Mouse (Mus musculus): ENCODE measurements around the gene Amy1.
"Not testable (repeated sequence)": the region's sequence is repeated elsewhere in the genome, so short reads cannot be mapped to it uniquely, and the experiment has no call there.

Gene Amy1

GRCm38 (mm10) chr3:113606599-113606998 is at the start of gene Amy1:
TSS of gene Amy1 (minus strand) at chr3:113606699.
- DNase-seq (ENCODE audit: low read depth): no peak

GRCm38 (mm10) chr3:113654335-113654734 is 47.8 kb upstream of the Amy1 start:
- DNase-seq (ENCODE audit: low read depth): peak; percentile 38

- DNase-seq (ENCODE audit: low read depth): peak; percentile 72
Observed at GRCm38 (mm10) chr3:113651386-113651785, 44.9 kb upstream of the Amy1 start.

- no peak for DNase-seq (ENCODE audit: low read depth)
Observed at GRCm38 (mm10) chr3:113639545-113639944, 33.0 kb upstream of the Amy1 start.

GRCm38 (mm10) chr3:113634220-113634619 is 27.7 kb upstream of the Amy1 start:
- no peak for DNase-seq (ENCODE audit: low read depth)

GRCm38 (mm10) chr3:113631611-113632010 is 25.1 kb upstream of the Amy1 start:
- DNase-seq (ENCODE audit: low read depth): no peak

- peak; percentile 68 for DNase-seq (ENCODE audit: low read depth)
Observed at GRCm38 (mm10) chr3:113630564-113630963, 24.1 kb upstream of the Amy1 start.

GRCm38 (mm10) chr3:113629606-113630359 is 23.3 kb upstream of the Amy1 start, which contains the start of gene Rnpc3:
TSS of gene Rnpc3 (minus strand) at chr3:113630149.
- DNase-seq (ENCODE audit: low read depth): peak; percentile 97

GRCm38 (mm10) chr3:113590844-113591243 is 15.7 kb downstream of the Amy1 start:
- DNase-seq (ENCODE audit: low read depth): no peak

GRCm38 (mm10) chr3:113574578-113574977 is 31.9 kb downstream of the Amy1 start:
- peak; percentile 15 for DNase-seq (ENCODE audit: low read depth)

- no peak for DNase-seq (ENCODE audit: low read depth)
Observed at GRCm38 (mm10) chr3:113574138-113574537, 32.4 kb downstream of the Amy1 start.

- no peak for DNase-seq (ENCODE audit: low read depth)
Observed at GRCm38 (mm10) chr3:113572158-113572557, 34.3 kb downstream of the Amy1 start.

- DNase-seq (ENCODE audit: low read depth): no peak
Observed at GRCm38 (mm10) chr3:113539692-113540091, 66.8 kb downstream of the Amy1 start.

- DNase-seq (ENCODE audit: low read depth): not testable (repeated sequence)
Observed at GRCm38 (mm10) chr3:113532328-113532727, 74.2 kb downstream of the Amy1 start, which contains the start of gene Amy2a1. TSS of gene Amy2a1 (minus strand) at chr3:113532428.

Data from 416B (cell line).